Mouse (Mus musculus) 3134 (cell line): ENCODE results near the gene Ablim1.

Experiments
- DNase-seq: peaks from one replicate; pipeline ENCODE4 v3.0.0-alpha.2; 2011; ENCODE audit warnings: low spot score; ENCODE audit not compliant: insufficient read length; ENCODE audit errors: extremely low read depth

Ablim1 gene

GRCm38 (mm10) chr19:57306601-57307000, 8.1 kb downstream of the Ablim1 start:
- DNase-seq, result no peak

- DNase-seq, result no peak
These were observed 8.7 kb downstream of the Ablim1 start for GRCm38 (mm10) chr19:57305972-57306371.

GRCm38 (mm10) chr19:57304666-57305065, 10.1 kb downstream of the Ablim1 start:
- DNase-seq, result peak; percentile 47

GRCm38 (mm10) chr19:57301961-57302395, 12.7 kb downstream of the Ablim1 start:
- no peak for DNase-seq

- DNase-seq, result no peak
These were observed 16.7 kb downstream of the Ablim1 start for GRCm38 (mm10) chr19:57298006-57298405.

GRCm38 (mm10) chr19:57297447-57297846, 17.3 kb downstream of the Ablim1 start:
- no peak for DNase-seq

- no peak for DNase-seq
These were observed 18.2 kb downstream of the Ablim1 start for GRCm38 (mm10) chr19:57296539-57296938.

- no peak for DNase-seq
These were observed 19.2 kb downstream of the Ablim1 start for GRCm38 (mm10) chr19:57295521-57295920.

GRCm38 (mm10) chr19:57294356-57294755, 20.4 kb downstream of the Ablim1 start:
- no peak for DNase-seq

- no peak for DNase-seq
These were observed 21.0 kb downstream of the Ablim1 start for GRCm38 (mm10) chr19:57293737-57294136.

- DNase-seq, result no peak
These were observed 31.4 kb downstream of the Ablim1 start for GRCm38 (mm10) chr19:57283310-57283709.

- DNase-seq, result no peak
These were observed 32.1 kb downstream of the Ablim1 start for GRCm38 (mm10) chr19:57282642-57283041.

GRCm38 (mm10) chr19:57279666-57280065, 35.1 kb downstream of the Ablim1 start:
- DNase-seq, result no peak

- no peak for DNase-seq
These were observed 36.5 kb downstream of the Ablim1 start for GRCm38 (mm10) chr19:57278263-57278662.

- no peak for DNase-seq
These were observed 37.7 kb downstream of the Ablim1 start for GRCm38 (mm10) chr19:57277010-57277409.

GRCm38 (mm10) chr19:57275166-57275953, 39.4 kb downstream of the Ablim1 start:
- no peak for DNase-seq

- no peak for DNase-seq
These were observed 40.0 kb downstream of the Ablim1 start for GRCm38 (mm10) chr19:57274717-57275116.

- no peak for DNase-seq
These were observed 40.4 kb downstream of the Ablim1 start for GRCm38 (mm10) chr19:57274286-57274685.

GRCm38 (mm10) chr19:57272824-57273613, 41.7 kb downstream of the Ablim1 start:
- peak; percentile 86 for DNase-seq

GRCm38 (mm10) chr19:57271757-57272156, 43.0 kb downstream of the Ablim1 start:
- no peak for DNase-seq

GRCm38 (mm10) chr19:57270711-57271110, 44.0 kb downstream of the Ablim1 start:
- no peak for DNase-seq

GRCm38 (mm10) chr19:57269791-57270190, 44.9 kb downstream of the Ablim1 start:
- no peak for DNase-seq
